Mouse (Mus musculus) gonadal fat pad, adult 2 months (tissue): ENCODE measurements around the gene Dtx4. TPM values are rescaled to one million over a fixed set of nuclear protein-coding genes. Genes with fewer than 3 reads are reported as not detected.

Experiments
- DNase-seq: peaks from one replicate; pipeline ENCODE4 v3.0.0-alpha.2; 2012; ENCODE audit warnings: low read depth
- polyA plus RNA-seq: library from polyadenylated mRNA; depleted of rRNA; stranded (reverse); fragments of >200 nt; gene quantifications from 2 replicates; pipeline ENCODE4 v1.2.3, GENCODE M21; 2012

Gene Dtx4
- polyA plus RNA-seq, 1 experiment = 34.9 TPM

- DNase-seq = no peak
Measured at GRCm38 (mm10) chr19:12493453-12494186, 7.6 kb downstream of the Dtx4 start.

GRCm38 (mm10) chr19:12491636-12492035 is 9.6 kb downstream of the Dtx4 start:
- no peak for DNase-seq

GRCm38 (mm10) chr19:12489675-12490570 is 11.3 kb downstream of the Dtx4 start:
- DNase-seq = no peak

GRCm38 (mm10) chr19:12488969-12489674 is 12.1 kb downstream of the Dtx4 start:
- no peak for DNase-seq

- DNase-seq = no peak
Measured at GRCm38 (mm10) chr19:12488205-12488966, 12.9 kb downstream of the Dtx4 start.

- no peak for DNase-seq
Measured at GRCm38 (mm10) chr19:12487511-12488204, 13.6 kb downstream of the Dtx4 start.

- no peak for DNase-seq
Measured at GRCm38 (mm10) chr19:12486875-12487274, 14.4 kb downstream of the Dtx4 start.

- DNase-seq = no peak
Measured at GRCm38 (mm10) chr19:12485631-12486030, 15.6 kb downstream of the Dtx4 start.

GRCm38 (mm10) chr19:12485223-12485622 is 16.0 kb downstream of the Dtx4 start:
- no peak for DNase-seq

- no peak for DNase-seq
Measured at GRCm38 (mm10) chr19:12484210-12484609, 17.0 kb downstream of the Dtx4 start.

GRCm38 (mm10) chr19:12483782-12484181 is 17.5 kb downstream of the Dtx4 start:
- no peak for DNase-seq

- no peak for DNase-seq
Measured at GRCm38 (mm10) chr19:12478369-12478768, 22.9 kb downstream of the Dtx4 start.

GRCm38 (mm10) chr19:12476721-12477270 is 24.5 kb downstream of the Dtx4 start:
- DNase-seq = no peak

GRCm38 (mm10) chr19:12475380-12476250 is 25.6 kb downstream of the Dtx4 start:
- DNase-seq = no peak

- no peak for DNase-seq
Measured at GRCm38 (mm10) chr19:12473951-12474350, 27.3 kb downstream of the Dtx4 start.

- DNase-seq = no peak
Measured at GRCm38 (mm10) chr19:12473201-12473641, 28.0 kb downstream of the Dtx4 start.

GRCm38 (mm10) chr19:12472381-12472976 is 28.8 kb downstream of the Dtx4 start:
- no peak for DNase-seq

GRCm38 (mm10) chr19:12471866-12472265 is 29.4 kb downstream of the Dtx4 start:
- no peak for DNase-seq

GRCm38 (mm10) chr19:12467436-12467835 is 33.8 kb downstream of the Dtx4 start:
- DNase-seq = no peak
